Mouse (Mus musculus) cerebellum, postnatal 25 days (tissue): ENCODE measurements around the gene Stk35.
"Not testable (repeated sequence)": the region's sequence is repeated elsewhere in the genome, so short reads cannot be mapped to it uniquely, and the experiment has no call there.

Source experiments
- DNase-seq, 2 experiments: peaks; one replicate each; pipeline ENCODE4 v3.0.0; 2021; ENCODE audit warnings: mixed read lengths in 2 of 2

Stk35 gene

DNA sequence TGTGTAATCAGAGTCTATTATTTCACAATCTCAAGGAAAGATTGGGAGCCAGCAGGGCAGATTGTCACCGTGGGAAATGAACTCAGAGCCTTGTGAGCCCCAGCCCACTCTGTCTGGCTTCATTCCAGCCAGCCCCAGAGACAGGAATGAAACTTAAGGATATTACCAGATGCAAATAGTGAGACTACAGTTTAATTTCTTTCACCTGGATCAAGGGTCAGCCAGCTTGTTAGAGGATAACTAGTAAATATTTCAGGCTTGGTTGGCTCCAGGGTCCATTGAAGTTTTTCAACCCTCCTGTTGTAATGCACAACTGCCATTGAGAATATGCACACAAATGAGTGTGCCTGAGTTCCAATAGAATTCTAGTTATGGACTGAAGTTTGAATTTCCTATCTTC is 36.6 kb downstream of the Stk35 start:
- DNase-seq: no peak

DNA sequence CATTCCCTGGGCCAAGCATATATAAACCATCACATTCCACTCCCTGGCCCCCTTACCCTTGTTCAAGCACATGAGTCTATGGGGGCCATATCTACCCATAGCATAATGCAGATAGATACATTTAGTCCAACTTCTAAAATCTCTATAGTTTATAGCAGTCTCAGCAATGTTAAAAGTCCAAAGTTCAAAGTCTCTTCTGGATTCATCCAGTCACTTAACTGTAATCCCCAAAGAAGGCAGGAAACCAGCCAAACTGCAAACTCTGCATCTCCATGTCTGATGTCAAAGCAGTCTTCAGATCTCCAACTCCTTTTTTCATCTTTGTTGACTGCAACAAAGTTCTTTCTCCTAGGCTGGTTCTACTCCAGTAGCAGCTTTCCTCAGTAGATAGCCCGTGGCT is 38.0 kb downstream of the Stk35 start:
- DNase-seq: no peak

DNA sequence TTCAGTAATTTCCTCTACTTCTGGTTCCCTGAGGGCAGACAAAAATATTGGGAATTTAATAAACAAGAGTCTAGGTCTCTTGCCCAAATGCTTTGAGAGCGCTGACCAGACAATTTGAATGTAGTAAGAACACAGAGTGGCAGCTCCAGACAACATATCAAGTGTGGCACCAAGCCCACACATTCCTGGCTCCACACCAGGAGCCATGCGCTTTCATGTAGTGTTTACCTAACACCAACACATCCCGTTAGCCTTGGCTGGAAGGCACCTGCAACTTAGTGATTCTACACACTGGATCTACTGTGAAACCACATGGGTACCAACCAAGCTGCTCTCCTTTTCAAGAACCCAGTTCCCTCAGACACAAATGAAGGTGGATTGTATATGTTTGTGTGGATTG is 45.5 kb downstream of the Stk35 start:
- no peak for DNase-seq

DNA sequence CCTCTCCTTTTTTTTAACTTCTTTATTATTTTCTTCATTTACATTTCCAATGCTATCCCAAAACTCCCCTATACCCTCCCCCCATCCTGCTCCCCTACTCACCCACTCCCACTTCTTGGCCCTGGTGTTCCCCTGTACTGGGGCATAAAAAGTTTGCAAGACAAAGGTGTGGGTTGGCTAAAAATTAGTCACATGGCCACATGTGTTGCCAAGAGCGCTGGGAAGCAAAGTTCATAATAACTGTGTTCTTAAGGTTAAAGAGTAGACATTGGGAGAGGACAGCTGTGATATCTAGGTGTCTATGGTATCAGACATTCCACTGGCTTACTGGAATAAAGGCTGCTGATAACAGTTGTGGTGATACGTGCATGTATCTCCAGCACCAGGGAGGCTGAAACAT is 46.2 kb downstream of the Stk35 start:
- no peak for DNase-seq

DNA sequence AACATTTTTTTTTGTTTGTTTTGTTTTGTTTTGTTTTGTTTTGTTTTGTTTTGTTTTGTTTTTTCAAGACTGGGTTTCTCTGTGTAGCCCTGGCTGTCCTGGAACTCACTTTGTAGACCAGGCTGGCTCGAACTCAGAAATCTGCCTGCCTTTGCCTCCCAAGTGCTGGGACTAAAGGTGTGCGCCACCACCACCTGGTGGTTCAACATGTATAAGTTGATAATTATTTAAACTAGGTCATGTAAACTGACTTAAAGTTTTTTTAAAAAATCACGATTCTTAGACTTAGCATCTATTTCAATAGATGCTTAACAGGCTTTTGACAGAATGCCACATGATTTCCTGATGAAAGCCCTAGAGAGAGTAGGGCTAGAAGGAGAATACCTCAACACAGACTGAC is 48.8 kb downstream of the Stk35 start:
- not testable (repeated sequence) for DNase-seq

DNA sequence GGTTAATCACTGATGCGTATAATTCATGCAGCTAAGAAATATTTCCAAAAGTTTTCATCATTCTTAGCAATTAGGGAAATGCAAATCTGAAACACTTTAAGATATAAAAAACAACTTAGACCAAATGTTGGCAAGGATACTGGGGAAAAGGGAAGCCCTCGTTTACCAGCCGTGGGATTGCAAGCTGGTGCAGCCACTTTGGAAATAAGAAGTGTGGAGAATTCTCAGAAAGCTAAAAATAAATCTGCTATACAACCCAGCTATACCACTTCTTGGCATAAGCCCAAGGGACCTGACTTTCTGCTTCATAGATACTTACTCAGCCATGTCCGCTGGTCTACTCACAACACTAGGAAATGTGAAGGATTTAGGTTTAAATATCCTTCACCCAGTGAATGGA is 51.2 kb downstream of the Stk35 start:
- no peak for DNase-seq

DNA sequence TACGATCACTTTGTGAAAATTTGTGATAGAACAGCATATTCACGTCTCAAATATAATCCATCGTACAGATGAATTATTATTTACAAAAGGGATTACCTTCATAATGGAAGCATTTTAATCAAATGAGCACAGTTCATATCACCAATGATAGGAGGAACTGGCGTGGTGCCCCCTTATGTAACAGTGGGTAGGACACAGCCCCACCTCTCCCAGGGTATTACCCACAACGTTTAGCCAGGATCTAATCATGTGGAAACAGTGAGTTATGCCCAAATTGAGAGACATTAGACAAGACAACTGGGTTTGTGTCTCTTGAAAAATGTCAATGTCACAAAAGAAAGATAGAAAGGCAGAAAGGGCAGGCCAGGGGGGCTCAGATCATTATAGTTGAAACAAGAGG is 62.9 kb downstream of the Stk35 start:
- peak; percentile 19 to 61 for DNase-seq

DNA sequence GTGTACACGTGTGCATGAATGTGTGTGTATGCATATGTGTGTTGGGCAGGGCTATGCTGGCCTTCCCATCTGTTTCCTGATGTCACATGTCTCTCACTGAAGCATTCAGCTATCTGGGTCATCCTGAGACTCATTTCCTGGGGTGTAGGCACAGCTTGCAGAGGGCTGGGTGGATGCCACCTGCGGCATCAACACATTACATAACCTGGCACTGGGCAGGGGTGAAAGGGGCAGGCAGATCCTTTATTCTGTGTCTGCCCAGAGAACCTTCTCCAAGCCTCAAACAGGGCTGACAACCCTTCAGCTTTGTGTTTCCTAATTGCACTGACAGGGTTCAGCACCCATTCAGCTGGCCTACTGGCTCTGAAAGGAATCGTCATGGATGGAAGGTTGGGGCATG is 64.6 kb downstream of the Stk35 start:
- DNase-seq: peak; percentile 84 to 86

DNA sequence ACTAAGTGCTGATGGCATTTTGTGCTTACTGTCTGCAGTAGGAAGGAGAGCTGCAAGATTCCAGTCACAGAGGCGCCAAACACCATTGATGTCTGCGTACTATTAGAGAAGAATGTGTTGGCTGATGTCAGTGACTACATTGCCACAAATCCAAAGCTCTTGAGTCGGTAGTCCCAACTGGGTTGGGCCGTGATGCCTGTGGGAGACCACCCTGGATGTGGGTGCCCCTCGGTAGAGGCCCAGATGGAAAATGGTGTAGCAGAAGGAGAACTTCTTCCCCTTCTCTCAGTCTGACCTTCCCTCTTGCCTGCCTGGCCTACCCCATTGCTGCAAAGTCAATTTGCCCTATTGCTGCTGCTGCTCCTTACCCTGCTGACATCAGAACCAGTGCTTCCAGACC is 68.8 kb downstream of the Stk35 start:
- no peak for DNase-seq

DNA sequence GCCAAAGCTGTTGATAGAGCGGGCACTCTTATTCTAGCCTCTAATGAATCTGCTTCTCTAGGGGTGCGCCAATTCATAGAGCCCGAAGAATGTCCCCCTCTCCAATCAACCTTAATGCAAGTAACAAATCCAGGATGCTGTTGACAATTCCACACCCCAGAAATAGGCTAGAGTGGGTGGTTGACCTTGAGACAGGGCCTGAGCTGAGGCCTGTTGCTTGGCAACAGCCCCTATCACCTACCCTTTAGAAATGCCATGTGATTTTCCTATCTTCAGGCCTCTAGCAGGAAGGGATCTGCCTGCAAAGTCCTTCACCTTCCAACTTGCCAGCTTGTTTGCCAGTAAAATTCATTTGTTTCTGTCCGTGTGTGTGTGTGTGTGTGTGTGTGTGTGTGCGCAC is 70.9 kb downstream of the Stk35 start:
- DNase-seq: no peak

DNA sequence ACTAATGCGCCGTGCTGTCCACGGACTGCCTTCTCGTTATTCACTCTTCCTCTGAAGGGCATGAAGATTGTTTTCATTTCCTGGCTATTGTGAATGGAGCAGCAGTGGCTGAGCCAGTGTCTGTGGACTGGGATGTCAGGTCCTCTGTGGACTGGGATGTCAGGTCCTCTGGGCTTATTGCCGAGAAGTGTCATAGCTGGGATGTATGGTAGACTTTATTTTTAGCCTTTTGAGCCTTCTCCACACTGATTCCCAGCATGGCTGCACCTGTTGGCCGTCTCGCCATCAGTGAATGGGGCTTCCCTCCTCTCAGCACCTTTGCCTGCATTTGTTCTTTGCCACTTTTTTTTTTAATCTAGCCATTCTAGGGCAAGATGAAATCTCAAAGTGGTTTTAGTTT is 71.8 kb downstream of the Stk35 start:
- DNase-seq: peak; percentile 42 to 58

DNA sequence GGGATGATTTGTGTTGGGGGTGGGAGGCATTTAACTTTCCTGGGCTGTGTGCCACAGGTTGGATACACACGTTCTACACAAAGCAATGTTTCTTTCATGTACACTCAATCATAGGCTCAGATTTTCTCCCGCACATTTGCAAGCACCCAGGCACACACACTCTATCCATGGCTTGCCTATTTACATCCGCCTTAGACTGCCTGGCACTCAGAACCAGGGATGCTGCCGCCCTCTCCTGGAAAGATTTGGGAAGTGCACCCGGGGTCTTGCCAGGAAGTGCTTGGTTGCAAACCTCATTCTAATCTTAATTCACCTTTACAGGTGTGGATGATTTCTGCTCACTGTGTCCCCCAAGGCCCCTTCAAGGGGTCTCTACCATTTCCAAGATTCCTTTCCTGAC is 73.2 kb downstream of the Stk35 start:
- peak; percentile 95 for DNase-seq

DNA sequence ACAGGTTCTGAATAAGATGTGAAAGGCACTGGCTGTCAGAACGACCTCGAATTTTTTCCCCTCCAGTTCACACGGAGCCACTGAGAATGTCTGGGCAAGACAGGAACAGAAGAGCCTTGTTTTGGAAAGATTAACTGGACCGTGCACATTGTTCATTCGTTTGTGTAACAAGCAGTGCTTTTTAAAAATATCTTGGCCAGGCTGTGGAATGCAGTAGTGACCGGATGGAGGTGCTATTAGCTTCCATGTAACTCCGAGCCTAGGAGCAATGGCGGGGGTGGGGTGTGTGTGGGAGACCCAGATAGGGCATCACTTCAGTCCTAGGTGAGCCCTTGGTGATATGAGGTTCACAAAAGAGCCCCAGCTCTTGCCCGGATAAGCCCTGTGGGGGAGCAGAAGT is 73.8 kb downstream of the Stk35 start:
- peak; percentile 35 to 51 for DNase-seq

DNA sequence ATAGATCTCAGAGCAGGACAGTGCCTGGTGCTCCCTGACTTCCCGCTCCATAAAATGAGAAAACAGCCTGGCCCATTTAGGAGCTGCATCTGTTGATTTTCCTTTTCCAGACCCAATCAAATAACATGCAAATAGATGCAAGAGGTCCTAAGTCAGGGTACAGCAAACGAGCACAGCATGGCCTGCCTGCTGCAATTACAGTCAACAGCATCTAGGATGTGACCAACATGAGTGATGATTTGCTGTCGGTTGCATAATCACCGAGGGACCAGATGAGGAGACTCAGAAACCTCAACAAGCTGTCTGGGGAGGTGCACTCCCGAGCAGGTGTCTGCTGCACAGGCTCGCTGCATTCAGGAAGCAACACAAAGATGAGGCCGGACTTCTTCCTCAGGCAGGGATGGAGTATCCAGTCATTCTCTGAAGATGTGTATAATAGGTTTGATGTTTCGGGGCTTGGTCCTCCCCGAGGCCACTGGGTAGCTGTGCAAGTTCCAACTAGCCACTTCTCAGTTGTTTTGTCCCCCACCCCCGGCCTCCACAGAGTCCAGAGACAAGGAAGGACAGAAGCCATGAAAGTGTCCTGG is 74.3 kb downstream of the Stk35 start:
- no peak for DNase-seq

DNA sequence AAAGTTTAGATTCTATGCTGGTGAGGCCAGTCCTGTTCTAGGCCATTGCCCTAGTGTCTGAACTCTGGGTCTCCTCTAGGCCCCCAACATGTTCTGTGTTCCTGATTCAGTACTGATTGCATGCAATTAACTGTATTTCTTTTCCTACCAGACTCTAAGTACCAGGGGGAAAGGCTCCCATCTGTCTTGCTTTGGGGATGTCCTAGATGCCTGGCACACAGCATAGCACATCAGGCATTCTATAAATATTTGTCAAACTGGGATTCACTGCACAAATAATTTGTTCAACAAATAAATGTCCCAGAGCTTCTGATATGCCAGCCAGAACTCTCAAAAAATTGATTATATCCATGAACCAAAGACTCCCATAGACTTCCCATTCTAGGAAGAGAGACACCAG is 76.6 kb downstream of the Stk35 start:
- DNase-seq: no peak

DNA sequence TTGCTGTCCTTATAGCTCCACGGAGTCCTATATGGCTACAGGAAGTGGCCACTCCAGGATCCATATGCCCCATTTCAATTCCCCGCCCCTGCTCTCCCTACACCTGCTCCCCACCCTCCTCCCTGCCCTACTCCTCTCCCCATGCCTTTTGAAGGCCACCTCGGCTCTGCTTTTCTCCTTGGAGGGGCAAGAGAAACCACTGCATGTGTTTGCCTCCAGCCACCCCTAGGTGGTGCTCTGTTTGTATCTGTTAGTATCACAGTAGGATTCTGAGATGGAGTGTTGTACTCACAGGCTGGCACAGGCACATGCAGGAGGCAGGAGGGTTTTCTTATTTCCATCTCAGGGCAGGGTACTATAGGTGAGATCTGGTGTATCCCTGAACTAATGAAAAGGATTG is 79.5 kb downstream of the Stk35 start:
- DNase-seq: peak; percentile 55 to 76

DNA sequence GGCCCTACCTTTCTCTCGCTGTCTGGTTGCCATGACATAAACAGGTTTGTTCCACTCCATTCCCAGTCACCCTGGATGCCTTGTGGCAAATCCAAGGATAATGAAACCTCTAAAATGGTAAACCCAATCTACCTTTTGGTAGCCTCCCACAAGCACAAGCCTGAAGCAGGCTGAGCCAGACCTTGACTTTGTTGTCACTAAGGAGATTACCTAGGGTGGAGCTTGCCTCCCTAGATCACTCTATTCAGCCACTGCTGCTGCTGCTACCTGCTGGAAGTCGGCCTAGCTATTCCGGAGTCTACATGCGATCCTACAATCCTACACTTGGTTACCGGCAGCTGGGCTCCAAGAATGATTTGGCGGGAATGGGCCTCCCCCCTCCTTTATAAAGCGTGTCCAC is 79.9 kb downstream of the Stk35 start:
- no peak for DNase-seq

DNA sequence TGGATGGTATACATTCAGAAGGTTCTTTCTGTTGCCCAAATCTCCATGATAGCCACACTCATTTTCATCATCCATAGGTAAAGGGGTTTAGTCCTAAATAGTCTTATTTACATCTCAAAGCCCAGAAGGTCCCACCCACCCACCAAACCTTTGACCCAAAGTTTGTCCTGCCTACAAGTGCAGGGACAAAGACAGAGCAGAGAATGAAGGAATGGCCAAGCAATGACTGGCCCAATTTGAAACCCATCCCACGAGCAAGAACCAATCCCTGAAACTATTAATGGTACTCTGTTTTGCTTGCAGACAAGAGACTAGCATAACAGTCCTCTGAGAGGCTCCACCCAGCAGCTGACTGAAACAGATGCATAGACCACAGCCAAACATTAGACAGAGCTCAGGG is 81.6 kb downstream of the Stk35 start:
- no peak for DNase-seq
